Mouse (Mus musculus): ENCODE data around the gene Cilp. TPM values are rescaled to one million over a fixed set of nuclear protein-coding genes. Genes with fewer than 3 reads are reported as not detected.

Gene Cilp
- polyA plus RNA-seq, 1 experiment, result 0.15 TPM

GRCm38 (mm10) chr9:65302327-65302983 is 37.5 kb downstream of the Cilp start:
- no peaks in the 10 kb centered on the region for H3K27me3 ChIP-seq (ENCODE audit: control insufficient read depth, insufficient read depth, low read length, poor library complexity, severe bottlenecking)
- no peak overlapping the region for H3K27ac ChIP-seq (ENCODE audit: insufficient read depth, low read length)
- no peaks in the 10 kb centered on the region for H3K9me3 ChIP-seq (replicated peaks; ENCODE audit: control insufficient read depth, insufficient read depth, low read length, poor library complexity, severe bottlenecking)
- peaks cover 20% of the 10 kb centered on the region for H3K36me3 ChIP-seq (ENCODE audit: control insufficient read depth, insufficient read depth, low read length, poor library complexity, severe bottlenecking)
- TF ChIP-seq CTCF (IDR thresholded peaks at IDR 0.05; ENCODE audit: low read depth, low read length) (no peak), EP300 (IDR thresholded peaks at IDR 0.05; ENCODE audit: insufficient read depth, low read depth, low read length) (no peak), POLR2A (IDR thresholded peaks at IDR 0.05; ENCODE audit: insufficient read depth, low read length) (no peak)
- H3K4me1 ChIP-seq (ENCODE audit: control insufficient read depth, insufficient read depth, low read length), result no peaks in the 10 kb centered on the region
- H3K9ac ChIP-seq (ENCODE audit: low read depth, poor library complexity, severe bottlenecking), result no peak overlapping the region
- H3K4me3 ChIP-seq (ENCODE audit: low read depth, low read length), result no peak overlapping the region

GRCm38 (mm10) chr9:65303586-65303985 is 38.6 kb downstream of the Cilp start:
- no peaks in the 10 kb centered on the region for H3K27me3 ChIP-seq (ENCODE audit: control insufficient read depth, insufficient read depth, low read length, poor library complexity, severe bottlenecking)
- no peak overlapping the region for H3K27ac ChIP-seq (ENCODE audit: insufficient read depth, low read length)

GRCm38 (mm10) chr9:65304300-65304699 is 39.3 kb downstream of the Cilp start:
- Histone ChIP-seq H3K9me3 (replicated peaks; ENCODE audit: control insufficient read depth, insufficient read depth, low read length, poor library complexity, severe bottlenecking) (no peaks in the 10 kb centered on the region), H3K27ac (ENCODE audit: insufficient read depth, low read length) (no peak overlapping the region), H3K36me3 (ENCODE audit: control insufficient read depth, insufficient read depth, low read length, poor library complexity, severe bottlenecking) (peaks cover 26% of the 10 kb centered on the region), H3K4me1 (ENCODE audit: control insufficient read depth, insufficient read depth, low read length) (no peaks in the 10 kb centered on the region), H3K4me3 (ENCODE audit: low read depth, low read length) (no peak overlapping the region), H3K27me3 (ENCODE audit: control insufficient read depth, insufficient read depth, low read length, poor library complexity, severe bottlenecking) (no peaks in the 10 kb centered on the region), H3K9ac (ENCODE audit: low read depth, poor library complexity, severe bottlenecking) (no peak overlapping the region)
- TF ChIP-seq POLR2A (IDR thresholded peaks at IDR 0.05; ENCODE audit: insufficient read depth, low read length) (no peak), EP300 (IDR thresholded peaks at IDR 0.05; ENCODE audit: insufficient read depth, low read depth, low read length) (no peak), CTCF (IDR thresholded peaks at IDR 0.05; ENCODE audit: low read depth, low read length) (no peak)

More at GRCm38 (mm10) chr9:65303586-65303985, 38.6 kb downstream of the Cilp start:
- no peaks in the 10 kb centered on the region for H3K4me1 ChIP-seq (ENCODE audit: control insufficient read depth, insufficient read depth, low read length)
- H3K36me3 ChIP-seq (ENCODE audit: control insufficient read depth, insufficient read depth, low read length, poor library complexity, severe bottlenecking), result peaks cover 22% of the 10 kb centered on the region
- TF ChIP-seq EP300 (IDR thresholded peaks at IDR 0.05; ENCODE audit: insufficient read depth, low read depth, low read length) (no peak), POLR2A (IDR thresholded peaks at IDR 0.05; ENCODE audit: insufficient read depth, low read length) (no peak), CTCF (IDR thresholded peaks at IDR 0.05; ENCODE audit: low read depth, low read length) (no peak)
- no peak overlapping the region for H3K9ac ChIP-seq (ENCODE audit: low read depth, poor library complexity, severe bottlenecking)
- H3K4me3 ChIP-seq (ENCODE audit: low read depth, low read length), result no peak overlapping the region
- H3K9me3 ChIP-seq (replicated peaks; ENCODE audit: control insufficient read depth, insufficient read depth, low read length, poor library complexity, severe bottlenecking), result no peaks in the 10 kb centered on the region

- no peaks in the 10 kb centered on the region for H3K4me1 ChIP-seq (ENCODE audit: control insufficient read depth, insufficient read depth, low read length)
- no peak for TF ChIP-seq EP300 (IDR thresholded peaks at IDR 0.05; ENCODE audit: insufficient read depth, low read depth, low read length)
- no peak for TF ChIP-seq CTCF (IDR thresholded peaks at IDR 0.05; ENCODE audit: low read depth, low read length)
- no peak for TF ChIP-seq POLR2A (IDR thresholded peaks at IDR 0.05; ENCODE audit: insufficient read depth, low read length)
- H3K27ac ChIP-seq (ENCODE audit: insufficient read depth, low read length), result no peak overlapping the region
- H3K9me3 ChIP-seq (replicated peaks; ENCODE audit: control insufficient read depth, insufficient read depth, low read length, poor library complexity, severe bottlenecking), result no peaks in the 10 kb centered on the region
- H3K4me3 ChIP-seq (ENCODE audit: low read depth, low read length), result no peak overlapping the region
- no peaks in the 10 kb centered on the region for H3K27me3 ChIP-seq (ENCODE audit: control insufficient read depth, insufficient read depth, low read length, poor library complexity, severe bottlenecking)
- H3K9ac ChIP-seq (ENCODE audit: low read depth, poor library complexity, severe bottlenecking), result no peak overlapping the region
- H3K36me3 ChIP-seq (ENCODE audit: control insufficient read depth, insufficient read depth, low read length, poor library complexity, severe bottlenecking), result peaks cover 22% of the 10 kb centered on the region
Observed at GRCm38 (mm10) chr9:65306672-65307071, 41.7 kb downstream of the Cilp start.

- Histone ChIP-seq H3K4me1 (ENCODE audit: control insufficient read depth, insufficient read depth, low read length) (no peaks in the 10 kb centered on the region), H3K9ac (ENCODE audit: low read depth, poor library complexity, severe bottlenecking) (no peak overlapping the region), H3K36me3 (ENCODE audit: control insufficient read depth, insufficient read depth, low read length, poor library complexity, severe bottlenecking) (peaks cover 18% of the 10 kb centered on the region), H3K27ac (ENCODE audit: insufficient read depth, low read length) (no peak overlapping the region), H3K4me3 (ENCODE audit: low read depth, low read length) (no peak overlapping the region), H3K27me3 (ENCODE audit: control insufficient read depth, insufficient read depth, low read length, poor library complexity, severe bottlenecking) (no peaks in the 10 kb centered on the region), H3K9me3 (replicated peaks; ENCODE audit: control insufficient read depth, insufficient read depth, low read length, poor library complexity, severe bottlenecking) (no peaks in the 10 kb centered on the region)
- TF ChIP-seq CTCF (IDR thresholded peaks at IDR 0.05; ENCODE audit: low read depth, low read length) (no peak), EP300 (IDR thresholded peaks at IDR 0.05; ENCODE audit: insufficient read depth, low read depth, low read length) (no peak), POLR2A (IDR thresholded peaks at IDR 0.05; ENCODE audit: insufficient read depth, low read length) (no peak)
Observed at GRCm38 (mm10) chr9:65308011-65308410, 43.0 kb downstream of the Cilp start.

- no peaks in the 10 kb centered on the region for H3K4me1 ChIP-seq (ENCODE audit: control insufficient read depth, insufficient read depth, low read length)
- H3K36me3 ChIP-seq (ENCODE audit: control insufficient read depth, insufficient read depth, low read length, poor library complexity, severe bottlenecking), result peaks cover 17% of the 10 kb centered on the region
- no peaks in the 10 kb centered on the region for H3K9me3 ChIP-seq (replicated peaks; ENCODE audit: control insufficient read depth, insufficient read depth, low read length, poor library complexity, severe bottlenecking)
- TF ChIP-seq POLR2A (IDR thresholded peaks at IDR 0.05; ENCODE audit: insufficient read depth, low read length), result no peak
- no peak for TF ChIP-seq EP300 (IDR thresholded peaks at IDR 0.05; ENCODE audit: insufficient read depth, low read depth, low read length)
- TF ChIP-seq CTCF (IDR thresholded peaks at IDR 0.05; ENCODE audit: low read depth, low read length), result no peak
- no peak overlapping the region for H3K9ac ChIP-seq (ENCODE audit: low read depth, poor library complexity, severe bottlenecking)
- H3K27ac ChIP-seq (ENCODE audit: insufficient read depth, low read length), result no peak overlapping the region
- no peaks in the 10 kb centered on the region for H3K27me3 ChIP-seq (ENCODE audit: control insufficient read depth, insufficient read depth, low read length, poor library complexity, severe bottlenecking)
- no peak overlapping the region for H3K4me3 ChIP-seq (ENCODE audit: low read depth, low read length)
Observed at GRCm38 (mm10) chr9:65312669-65313357, 47.8 kb downstream of the Cilp start.
